Comparison of ENCODE assay signal across 23 mouse cellular contexts in the genomic region with DNA sequence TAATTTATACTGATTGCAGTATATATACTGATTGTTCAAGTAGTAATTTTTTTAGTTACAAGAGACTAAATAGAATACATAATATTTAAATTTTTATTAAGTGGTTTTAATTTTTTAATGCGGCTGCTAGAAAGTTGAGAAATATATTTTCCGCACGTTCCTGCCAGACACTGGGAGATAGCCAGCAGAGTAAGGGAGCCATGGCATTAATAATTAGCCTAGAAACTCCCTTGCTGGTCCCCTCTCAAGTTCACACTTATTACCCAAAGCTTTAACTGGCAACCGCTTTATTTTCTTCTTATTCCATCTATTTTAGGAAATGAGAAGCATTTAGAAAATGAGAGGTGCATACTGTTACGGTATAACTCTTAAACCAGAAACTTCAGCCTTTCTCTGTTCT.
"Had no signal": no experiment of that assay in that cellular context is flagged by ENCODE, and none has a peak within 500 bp of the region (broad histone marks: within the 10 kb centered on the region; RNA-seq: fewer than 3 reads in every experiment).

No protein-coding gene starts in this region.

- H3K36me3 ChIP-seq: embryonic facial prominence, embryonic 10.5 days; embryonic facial prominence, embryonic 12.5 days; embryonic facial prominence, embryonic 13.5 days; embryonic facial prominence, embryonic 15.5 days; forebrain, embryonic 10.5 days; forebrain, embryonic 12.5 days; forebrain, embryonic 15.5 days had no signal

- H3K4me2 ChIP-seq: embryonic facial prominence, embryonic 12.5 days; embryonic facial prominence, embryonic 13.5 days; embryonic facial prominence, embryonic 15.5 days; forebrain, embryonic 12.5 days; forebrain, embryonic 13.5 days; forebrain, embryonic 15.5 days had no signal

- H3K9ac ChIP-seq: embryonic facial prominence, embryonic 12.5 days; embryonic facial prominence, embryonic 13.5 days; embryonic facial prominence, embryonic 15.5 days; forebrain, embryonic 12.5 days; forebrain, embryonic 13.5 days; forebrain, embryonic 15.5 days; forebrain, postnatal 0 days had no signal

- ATAC-seq: forebrain, embryonic 15.5 days; forebrain, postnatal 0 days had no signal

- H3K27me3 ChIP-seq: embryonic facial prominence, embryonic 12.5 days; embryonic facial prominence, embryonic 13.5 days; embryonic facial prominence, embryonic 15.5 days; forebrain, embryonic 12.5 days; forebrain, embryonic 13.5 days; forebrain, embryonic 15.5 days had no signal

- H3K4me3 ChIP-seq: embryonic facial prominence, embryonic 10.5 days; embryonic facial prominence, embryonic 12.5 days; embryonic facial prominence, embryonic 13.5 days; embryonic facial prominence, embryonic 15.5 days; erythroblast, embryonic 14.5 days; forebrain, embryonic 10.5 days; forebrain, embryonic 12.5 days; forebrain, embryonic 13.5 days; forebrain, embryonic 15.5 days; gastrocnemius, adult 2 months; heart, adult 2 months had no signal

- H3K4me1 ChIP-seq: embryonic facial prominence, embryonic 10.5 days; embryonic facial prominence, embryonic 12.5 days; embryonic facial prominence, embryonic 13.5 days; embryonic facial prominence, embryonic 15.5 days; forebrain, embryonic 10.5 days; forebrain, embryonic 12.5 days; forebrain, embryonic 15.5 days had no signal

- H3K27ac ChIP-seq: embryonic facial prominence, embryonic 10.5 days; embryonic facial prominence, embryonic 12.5 days; embryonic facial prominence, embryonic 13.5 days; embryonic facial prominence, embryonic 15.5 days; forebrain, embryonic 10.5 days; forebrain, embryonic 12.5 days; forebrain, embryonic 13.5 days; forebrain, embryonic 15.5 days; gastrocnemius, adult 2 months; heart, adult 2 months had no signal

- H3K9me3 ChIP-seq: embryonic facial prominence, embryonic 10.5 days; embryonic facial prominence, embryonic 13.5 days; embryonic facial prominence, embryonic 15.5 days; forebrain, embryonic 10.5 days; forebrain, embryonic 12.5 days had no signal

- DNase-seq: cerebellum, adult 18-20 months; cerebellum, adult 2 months; cerebellum, adult 8-10 months; cerebellum, adult 9-10 months; cerebellum, adult 9-11 months; embryo, embryonic 11 days; forebrain, postnatal 0 days; gastrocnemius, adult 2 months; gastrocnemius, postnatal 10 days; gastrocnemius, postnatal 14 days; gastrocnemius, postnatal 25 days; gastrocnemius, postnatal 36 days; heart, adult 18-20 months; heart, adult 2 months had no signal
